Mouse (Mus musculus) kidney, postnatal 14 days (tissue): ENCODE data around the gene Fam155a.

Experiments
- DNase-seq: peaks from one replicate; pipeline ENCODE4 v3.0.0; 2022; ENCODE audit warnings: mixed read lengths

Gene Fam155a

DNA sequence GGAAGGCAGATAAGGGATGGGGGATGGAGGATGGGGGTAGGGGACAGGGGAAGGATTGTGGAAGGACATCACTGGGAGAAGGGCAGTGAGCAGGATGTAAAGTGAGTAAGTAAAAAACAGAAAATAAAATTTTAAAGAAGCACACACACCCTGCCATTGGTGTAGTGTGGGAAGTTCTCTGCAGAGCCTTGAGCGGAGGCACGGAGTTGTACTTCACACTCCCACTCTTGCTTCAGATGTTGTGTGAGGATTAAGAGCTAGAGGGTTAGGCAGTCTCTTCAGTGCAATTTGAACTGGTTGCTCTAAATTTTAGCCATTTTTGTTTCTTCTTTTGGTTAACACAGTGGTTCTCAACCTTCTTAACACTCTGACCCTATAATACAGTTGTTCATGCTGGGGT, 114.1 kb downstream of the Fam155a start:
- DNase-seq, result no peak

DNA sequence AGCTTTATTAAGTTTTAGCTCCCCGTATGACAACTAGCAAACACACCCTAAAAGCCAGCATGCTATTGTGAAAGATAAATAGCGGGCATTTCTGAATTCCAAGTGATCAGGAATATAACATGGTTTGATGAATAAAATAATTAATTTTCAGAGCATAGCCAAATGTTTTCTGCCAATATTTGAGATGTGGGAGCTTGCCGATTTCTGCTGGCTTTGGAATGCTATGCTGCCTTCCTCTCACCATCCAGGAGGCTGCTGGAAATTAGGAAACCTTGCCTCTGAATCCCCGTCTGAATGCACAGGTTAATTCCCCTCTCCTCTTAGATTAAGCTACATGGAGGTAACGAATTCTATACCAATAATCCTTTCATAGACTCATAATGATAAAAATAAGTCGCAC, 116.1 kb downstream of the Fam155a start:
- no peak for DNase-seq

DNA sequence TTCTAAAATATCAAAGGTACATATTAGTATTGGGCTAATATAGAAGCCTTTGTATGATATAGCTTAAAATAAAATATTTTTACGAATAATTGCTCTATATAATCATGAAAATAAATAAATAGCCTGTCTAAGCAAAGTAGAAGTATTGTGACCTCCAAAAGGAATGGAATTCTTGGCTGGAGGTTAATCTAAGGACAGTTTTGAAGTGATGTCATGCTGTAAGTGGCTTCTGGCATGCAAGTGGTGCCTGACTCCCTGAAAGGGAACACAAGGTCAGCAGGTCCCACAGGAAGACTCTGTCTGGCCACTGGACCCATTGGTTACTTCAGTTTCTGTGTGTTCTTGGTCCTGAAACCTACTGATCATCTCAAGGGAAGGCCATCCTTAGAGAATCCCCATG, 117.3 kb downstream of the Fam155a start:
- DNase-seq, result no peak

DNA sequence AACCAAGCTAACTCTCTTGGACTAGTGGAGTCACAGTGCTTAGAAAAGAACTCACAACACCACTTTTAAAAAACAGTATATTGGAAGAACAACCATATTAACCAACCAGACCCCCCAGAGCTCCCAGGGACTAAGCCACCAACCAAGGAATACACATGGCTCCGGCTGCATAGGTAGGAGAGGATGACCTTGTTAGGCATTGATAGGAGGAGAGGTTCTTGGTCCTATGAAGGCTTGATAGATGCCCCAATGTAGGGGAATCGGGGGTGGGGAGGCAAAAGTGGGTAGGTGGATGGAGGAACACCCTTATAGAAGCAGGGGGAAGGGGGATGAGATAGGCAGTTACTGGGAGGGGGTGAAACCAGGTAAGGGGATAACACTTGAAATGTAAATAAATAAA, 132.8 kb downstream of the Fam155a start:
- DNase-seq, result no peak

DNA sequence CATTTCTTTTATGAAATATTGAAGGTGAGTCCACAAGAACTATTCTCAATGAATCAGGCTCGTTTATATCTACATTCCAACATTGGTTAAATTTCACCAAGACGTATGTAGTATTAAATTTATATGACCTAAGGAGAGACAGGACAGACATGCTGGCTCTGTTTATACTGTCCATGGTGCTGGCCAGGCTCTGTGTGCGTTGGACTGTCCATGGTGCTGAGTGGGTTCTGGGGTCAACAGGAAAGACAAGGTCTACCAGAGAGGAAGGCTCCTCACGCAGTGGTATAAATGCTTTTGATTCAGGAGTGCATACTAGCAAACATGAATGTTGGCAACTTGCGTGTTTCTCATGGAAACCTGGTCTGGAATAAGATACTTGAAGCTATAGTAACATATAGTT, 135.7 kb downstream of the Fam155a start:
- DNase-seq, result peak; percentile 39

DNA sequence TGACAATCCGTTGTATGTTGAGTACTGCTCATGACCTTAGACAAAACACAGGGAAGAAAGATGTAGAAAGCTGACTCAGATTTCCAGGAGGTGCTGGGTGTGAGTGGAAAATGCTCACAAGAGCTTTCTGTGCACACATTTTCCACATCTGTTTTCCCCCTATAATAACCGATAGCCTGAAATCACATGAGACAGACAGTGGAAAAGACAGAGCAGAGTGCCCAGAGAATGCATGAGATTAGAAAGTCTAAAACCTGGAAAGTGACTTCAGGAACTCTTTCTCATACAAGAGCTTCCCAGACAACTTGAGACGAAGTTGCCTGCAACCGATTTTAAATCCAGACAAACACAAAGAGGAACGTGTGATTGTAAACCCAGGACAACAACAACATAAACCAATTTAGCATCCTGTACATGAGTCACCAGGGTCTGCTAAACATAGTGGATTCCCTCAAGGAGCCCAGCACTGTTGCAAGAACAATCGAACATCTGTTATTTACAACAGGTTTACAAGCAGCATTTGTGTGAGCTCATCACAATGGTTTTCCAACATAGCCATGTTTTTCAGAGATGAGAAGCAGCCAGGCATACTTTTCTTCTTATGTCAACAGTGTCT, 163.8 kb downstream of the Fam155a start:
- no peak for DNase-seq

DNA sequence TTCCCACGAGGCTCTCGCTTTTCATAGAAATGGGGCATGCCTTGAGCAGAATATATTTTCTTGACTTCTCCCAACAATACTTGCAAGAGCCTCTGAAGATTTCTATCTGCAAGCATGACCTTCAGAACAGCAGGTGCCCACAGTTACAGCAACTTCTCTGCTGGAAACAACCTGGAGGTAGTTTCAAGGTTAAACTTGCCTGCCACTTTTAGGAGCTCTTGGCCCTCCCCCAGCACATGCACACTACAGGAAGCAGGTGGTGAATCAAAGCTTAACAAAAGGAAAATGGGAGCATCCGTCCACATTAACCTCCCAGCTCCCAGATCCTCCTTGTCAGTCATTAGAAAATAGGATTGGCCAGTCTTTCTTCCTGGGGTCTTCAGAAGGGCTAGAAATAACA, 175.0 kb downstream of the Fam155a start:
- peak; percentile 4 for DNase-seq

DNA sequence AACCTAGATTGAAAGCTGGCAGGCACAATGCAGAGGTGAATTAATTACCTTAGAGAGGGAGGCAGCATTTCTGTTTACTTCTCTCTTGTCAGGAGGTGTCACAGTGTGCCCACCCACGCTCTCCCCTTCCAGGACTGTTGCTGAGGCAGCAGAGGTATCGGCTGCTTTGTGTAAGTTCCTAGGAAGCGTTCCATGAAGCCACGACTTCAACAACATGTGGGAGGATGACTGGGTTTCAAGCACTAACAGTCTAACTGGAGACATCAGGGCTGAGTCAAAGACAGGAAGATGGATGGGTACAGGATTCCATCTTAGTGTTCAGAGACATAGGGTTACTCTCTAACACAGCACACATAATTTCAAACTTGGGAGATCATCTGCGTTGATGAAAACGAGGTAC, 189.1 kb downstream of the Fam155a start:
- no peak for DNase-seq

DNA sequence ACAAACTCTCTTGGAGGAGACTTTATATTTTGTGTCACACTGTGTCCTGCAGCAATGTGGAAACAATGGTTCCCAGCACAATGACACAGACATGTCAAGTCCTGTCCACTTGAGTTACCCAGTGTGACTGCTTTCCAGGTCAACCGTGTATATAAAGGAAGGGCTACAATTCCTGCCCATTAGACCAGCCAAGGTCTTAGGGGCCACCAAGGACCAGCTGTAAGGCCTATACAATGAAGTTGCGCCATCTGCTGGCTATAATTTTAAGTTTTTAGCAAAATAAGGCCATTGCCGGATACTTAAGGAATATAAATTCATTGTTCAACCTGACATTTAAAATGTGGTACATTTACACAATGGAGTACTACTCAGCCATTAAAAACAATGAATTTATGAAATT, 190.8 kb downstream of the Fam155a start:
- DNase-seq, result peak; percentile 21

DNA sequence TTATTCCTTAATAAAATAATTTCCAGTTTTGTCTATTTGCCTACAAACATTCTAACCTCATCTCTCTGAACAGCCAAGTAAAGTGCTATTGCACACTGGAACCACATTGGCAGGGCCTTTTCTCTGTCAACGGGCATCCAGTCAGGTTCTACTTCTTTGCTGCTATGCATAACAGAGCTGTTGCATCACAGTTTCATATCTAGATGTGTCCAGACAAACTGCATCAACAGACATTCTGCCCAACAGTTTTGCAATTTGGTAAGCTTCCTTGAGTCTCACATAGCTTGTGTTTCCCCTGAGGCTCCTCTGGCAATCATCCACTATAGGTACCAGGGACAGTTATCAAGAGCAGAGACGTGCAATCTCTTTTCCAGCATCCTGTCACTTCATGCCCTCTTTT, 199.0 kb downstream of the Fam155a start:
- no peak for DNase-seq

DNA sequence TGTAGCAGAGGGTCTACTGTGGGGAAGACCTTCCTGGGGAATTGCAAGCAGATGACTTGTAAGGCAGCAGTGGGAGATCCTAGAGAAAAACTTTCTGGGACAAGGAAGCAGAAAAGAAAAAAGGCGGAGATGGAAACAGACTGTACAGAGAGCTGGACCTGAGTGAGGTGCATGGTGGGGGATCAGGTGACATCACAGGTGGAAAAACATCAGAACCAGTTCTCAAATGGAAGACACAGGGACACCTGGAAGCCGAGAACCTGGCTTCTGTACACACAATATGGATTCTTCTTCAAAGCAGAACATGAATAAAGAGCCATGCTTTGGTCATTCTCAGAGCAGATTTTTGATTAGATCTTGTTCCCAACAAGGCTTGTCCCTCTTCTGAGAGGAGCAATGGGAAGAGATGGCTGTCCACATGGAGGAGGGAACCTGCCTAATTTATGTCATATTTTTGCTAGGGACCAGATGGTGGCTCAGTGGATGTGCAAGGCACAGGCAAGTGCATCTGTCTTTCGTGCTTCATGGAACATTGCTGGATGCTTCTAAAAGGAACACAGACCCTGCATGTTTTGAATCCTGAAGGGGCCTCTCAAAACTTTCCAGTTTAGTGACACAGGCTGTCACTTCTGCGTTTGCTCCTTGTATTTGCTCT, 201.3 kb downstream of the Fam155a start:
- no peak for DNase-seq

DNA sequence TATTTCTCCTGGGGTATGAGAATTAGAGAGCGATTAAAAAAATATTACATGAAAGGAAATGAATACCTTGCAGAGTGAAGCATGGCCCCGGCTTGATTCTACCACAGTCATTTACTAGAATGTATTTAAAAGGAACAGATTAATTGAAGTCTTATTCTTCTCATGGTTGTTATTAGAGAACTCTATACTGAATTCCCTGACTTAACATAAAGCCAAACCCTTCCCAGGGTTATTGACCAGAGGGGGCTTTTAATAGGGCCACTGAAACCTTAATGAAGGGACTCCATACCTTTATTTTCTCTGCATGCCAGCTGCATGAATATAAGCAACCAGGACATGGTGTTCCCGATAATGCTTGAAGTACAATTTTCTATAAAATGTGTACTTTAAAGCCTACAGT, 221.8 kb downstream of the Fam155a start:
- DNase-seq, result no peak

DNA sequence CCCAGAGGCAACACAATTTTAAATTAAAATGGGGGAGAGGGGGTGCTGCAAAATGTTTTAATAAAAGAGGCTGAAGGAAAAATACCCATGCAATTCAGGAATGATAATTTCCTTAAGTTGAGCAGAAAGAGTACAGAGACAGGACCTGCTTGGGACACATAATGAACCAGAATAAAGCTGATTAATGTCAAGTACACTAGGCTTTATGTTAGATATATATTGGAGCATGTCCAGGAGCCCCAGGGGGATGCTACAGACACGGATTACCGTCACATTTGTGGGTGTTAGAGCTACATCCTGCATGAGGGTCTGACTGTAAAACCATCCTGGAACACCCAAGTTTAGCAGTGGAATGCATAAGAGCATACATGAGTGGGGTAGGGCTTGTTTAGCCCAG, 223.4 kb downstream of the Fam155a start:
- no peak for DNase-seq

DNA sequence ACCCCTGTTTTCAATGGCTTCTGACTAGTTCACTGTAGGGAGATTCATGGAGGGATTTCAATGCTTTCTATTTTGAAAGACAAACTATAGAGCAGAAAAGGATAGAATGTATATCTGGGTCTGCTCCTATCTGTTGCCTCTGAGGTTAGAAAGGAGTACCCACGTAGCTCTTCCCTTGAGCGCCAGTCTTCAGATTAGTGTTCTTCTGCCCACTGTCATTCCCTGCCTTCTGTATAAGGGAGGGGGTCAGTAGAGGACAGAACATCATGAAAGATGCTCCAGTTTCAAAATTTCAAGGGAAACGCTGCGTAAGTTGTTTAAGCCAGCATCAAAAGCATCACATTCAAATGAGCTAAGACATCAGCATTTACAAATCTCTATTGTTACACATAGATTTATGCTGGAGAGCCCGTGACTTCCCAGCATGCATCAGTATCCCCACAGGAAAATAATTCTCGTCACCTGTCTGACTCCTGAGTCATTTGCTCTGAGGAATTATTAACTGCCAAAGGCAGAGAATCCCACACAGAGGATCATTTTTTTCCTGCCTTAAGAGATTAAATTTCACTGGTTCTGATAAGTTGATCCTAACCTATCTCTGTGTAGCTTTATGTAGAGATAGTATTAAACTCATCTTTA, 223.9 kb downstream of the Fam155a start:
- DNase-seq, result no peak

DNA sequence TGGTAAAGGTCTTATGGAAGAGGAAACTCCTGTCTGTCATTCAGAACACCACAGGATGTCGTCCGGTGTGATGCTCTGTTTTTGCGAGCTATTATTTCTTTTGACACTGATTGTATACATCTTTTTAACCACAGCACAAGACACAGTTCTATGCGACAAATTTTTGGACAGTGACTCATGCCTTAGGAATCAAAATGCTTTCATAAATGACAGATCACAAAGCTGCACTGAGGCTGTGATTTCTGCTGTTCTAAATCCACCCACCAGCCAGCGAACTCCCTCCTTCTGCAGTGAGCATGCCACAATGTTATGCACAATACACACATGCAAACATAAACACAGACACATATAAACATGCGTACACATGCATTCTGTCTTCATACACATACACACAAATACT, 224.5 kb downstream of the Fam155a start:
- no peak for DNase-seq

DNA sequence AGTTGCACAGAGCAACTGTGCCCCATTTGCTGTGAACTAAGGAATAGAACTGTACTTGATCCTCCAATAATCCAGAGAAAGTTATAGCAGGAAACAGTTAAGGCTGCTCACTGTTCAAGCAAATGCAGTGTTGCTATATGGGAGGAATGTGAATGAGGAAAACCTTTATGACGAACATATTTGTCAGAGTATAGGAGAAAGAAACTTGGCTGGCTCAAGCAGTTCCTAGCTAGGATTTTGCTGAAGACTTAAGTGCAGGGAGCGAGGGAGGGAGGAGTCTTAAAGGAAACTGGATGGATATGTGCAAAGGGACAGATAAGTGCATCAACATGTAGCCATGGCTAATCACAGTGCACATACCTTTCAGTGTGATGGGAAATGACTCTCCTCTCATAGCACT, 225.3 kb downstream of the Fam155a start:
- DNase-seq, result no peak

DNA sequence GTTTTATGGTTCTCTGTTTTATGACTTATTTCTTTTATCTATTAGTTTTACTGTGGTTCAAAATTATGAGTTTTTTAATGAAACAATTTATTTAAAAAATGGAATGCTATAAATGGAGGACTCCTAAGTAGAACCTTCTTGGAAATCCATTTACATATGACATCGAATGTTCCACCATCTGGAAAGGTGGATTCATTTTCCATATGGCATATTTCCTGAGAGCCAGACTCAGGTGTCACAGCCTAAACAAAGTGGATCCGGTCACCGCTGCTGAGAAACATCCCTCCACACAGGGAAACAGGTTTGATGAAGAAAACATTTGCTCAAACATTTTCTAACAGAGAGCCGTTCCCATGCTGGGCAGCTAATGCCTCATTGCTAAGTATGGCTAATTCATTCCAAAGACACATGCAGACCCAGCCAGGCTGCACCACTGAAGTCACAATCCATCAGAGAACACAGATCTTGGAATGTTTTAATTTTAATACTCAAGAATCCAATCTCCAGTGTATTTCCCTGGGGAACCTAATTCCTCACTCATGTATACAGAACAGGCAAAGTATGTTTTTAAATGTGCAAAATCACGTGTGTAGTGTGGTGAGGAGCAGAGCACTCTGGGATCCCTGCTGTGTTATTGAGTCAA, 235.1 kb downstream of the Fam155a start:
- no peak for DNase-seq

DNA sequence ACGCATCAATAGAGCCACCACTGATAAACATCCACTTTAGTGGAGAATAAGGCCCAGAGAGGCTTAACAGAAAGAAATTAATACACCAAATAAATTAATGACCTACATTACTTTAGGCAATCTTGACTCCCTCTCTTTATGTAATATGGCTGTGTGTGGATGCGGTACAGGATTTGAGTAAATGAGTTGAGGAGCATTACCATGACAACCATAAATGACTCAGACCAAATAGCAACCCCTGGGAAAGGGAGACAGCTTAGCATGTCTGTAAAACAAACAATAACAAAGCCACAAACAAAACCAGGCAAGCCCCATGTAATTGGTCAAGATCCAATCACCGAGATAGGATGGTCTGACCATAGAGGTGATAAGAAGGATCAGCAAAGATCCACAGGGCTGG, 244.4 kb downstream of the Fam155a start:
- DNase-seq, result no peak

DNA sequence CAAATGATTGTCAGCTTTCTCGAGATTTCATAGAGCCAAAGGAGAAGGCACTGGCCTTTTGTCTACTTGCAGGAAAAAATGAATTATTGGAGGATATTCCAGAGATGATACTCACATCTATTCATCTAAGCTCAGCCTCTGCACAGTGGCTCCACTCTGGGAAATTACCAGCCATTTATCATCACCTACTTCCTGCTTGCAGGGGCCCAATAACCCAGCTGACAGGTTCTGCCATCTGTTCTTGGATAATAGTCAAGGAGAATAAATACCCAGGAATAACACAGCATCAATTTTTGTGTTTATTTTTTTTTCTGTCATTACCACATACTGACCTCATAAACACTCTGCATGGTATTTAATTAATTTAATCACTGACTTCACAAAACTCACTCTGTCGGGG, 249.4 kb downstream of the Fam155a start:
- peak; percentile 7 for DNase-seq

DNA sequence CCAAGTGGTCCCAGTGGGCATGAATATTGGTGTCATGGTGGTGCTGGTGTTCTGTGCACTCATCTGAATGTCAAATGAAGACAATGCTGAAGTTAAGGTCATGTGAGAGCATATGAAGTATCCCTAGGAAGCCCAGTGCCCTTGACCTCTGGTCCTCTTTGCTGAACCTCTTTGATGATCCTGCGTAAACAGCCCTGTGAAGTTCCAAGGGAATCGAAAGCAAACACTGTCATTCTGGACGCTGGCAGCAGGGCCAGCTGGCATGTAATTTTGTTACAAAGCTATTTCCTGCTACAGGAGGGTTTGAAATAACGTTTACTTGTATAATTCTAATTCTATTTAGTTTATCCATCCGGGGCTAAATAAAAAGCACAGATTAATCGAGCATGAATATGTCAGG, 270.2 kb downstream of the Fam155a start:
- peak; percentile 23 for DNase-seq

DNA sequence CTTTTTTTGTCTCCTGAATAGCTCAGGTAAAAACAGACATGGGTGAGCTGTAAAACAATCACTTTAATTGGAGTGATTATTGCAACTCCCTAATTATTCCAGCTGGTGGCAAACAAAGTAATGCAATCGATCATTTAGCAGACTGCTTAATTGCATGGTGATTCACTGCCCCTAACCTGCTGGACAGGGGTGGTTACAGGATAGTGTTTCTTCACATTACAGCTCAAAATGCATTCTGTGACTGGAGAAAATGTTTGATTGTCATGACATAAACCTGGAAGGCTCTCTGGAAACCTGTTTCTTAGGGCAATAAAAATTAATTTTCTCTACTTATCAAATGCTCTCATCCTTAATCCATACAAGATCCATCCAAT, 276.7 kb downstream of the Fam155a start:
- DNase-seq, result no peak

DNA sequence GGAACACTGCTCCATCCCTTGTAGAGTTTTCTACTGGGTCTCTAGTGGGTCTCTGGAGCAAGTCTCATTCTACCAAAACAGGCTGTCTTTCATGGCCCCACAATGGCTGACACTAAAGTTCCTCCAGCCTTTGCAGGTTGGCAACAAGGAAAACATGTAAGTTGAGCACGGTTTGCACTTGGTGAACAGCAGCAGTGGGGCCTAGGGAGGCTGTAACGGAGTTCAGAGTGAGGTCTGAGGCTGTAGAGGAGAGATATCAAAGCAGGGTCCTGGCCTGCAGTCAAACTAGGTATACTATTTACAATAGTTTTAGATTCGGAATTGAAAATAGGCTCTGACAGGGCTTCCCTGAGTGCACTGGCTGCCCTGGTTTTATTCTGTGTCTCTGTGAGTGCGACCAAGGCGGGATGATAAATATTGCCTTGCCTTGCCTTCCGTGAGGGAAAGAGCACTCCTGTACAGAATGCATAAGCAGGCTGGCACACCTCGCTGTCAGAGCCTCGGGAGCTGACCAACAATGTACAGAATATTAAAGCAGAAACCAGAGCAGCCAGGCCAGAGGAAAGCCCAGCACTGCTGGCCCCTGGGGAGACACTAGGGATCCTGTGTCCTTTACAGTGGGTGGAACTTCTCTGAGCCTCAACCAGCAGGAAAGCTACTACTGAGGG, 277.3 kb downstream of the Fam155a start:
- DNase-seq, result no peak

DNA sequence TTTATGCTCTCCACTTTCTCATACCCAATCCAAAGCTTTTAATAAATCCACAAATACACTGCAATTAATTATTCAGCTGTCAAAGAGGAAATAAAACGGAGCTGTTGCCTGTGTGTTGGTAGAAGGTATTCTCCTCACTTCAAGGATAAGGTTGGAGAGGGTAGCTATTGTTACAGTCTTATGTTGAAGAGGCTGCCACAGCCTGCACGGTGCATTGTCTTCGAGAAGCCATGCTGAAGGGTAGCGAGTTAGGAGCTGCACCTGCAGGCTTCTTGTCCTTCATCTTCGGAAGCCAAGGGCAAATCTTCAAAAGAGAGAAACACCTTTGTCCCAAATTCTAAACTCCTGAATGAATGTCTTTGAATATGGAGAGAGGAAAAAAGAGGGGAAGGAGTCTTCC, 288.4 kb downstream of the Fam155a start:
- DNase-seq, result no peak

DNA sequence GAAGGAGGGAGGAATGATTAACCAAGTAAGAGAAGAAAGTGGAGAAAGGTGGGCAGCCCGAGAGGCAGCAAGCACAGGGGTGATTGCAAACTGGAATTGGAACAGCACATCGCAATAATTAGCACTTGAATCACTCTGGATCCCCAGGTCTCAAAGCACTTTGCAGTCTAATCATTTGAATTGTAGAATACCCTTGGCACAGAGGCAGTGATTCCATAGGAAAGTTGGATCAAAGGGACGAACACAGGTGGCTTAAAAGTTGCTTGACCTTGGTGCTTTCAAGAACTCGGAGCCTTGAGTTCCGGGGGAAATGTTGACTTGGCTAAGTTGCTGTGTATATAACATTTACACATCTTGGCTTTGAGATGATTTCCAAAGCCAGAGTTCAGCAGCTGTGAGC, 299.7 kb downstream of the Fam155a start:
- no peak for DNase-seq
